Mouse (Mus musculus) spleen, postnatal 10 days (tissue): Measurements from ENCODE around the gene BC049352.

Source experiments
- DNase-seq, 2 experiments: peaks; one replicate each; pipeline ENCODE4 v3.0.0; 2021 to 2022; ENCODE audit warnings: low spot score in 2 of 2

Gene BC049352

GRCm38 (mm10) chr9:45189661-45190174 lies 7.9 kb downstream of the BC049352 start:
- DNase-seq = no peak

- DNase-seq = no peak
Observed at GRCm38 (mm10) chr9:45195468-45195867, 13.7 kb downstream of the BC049352 start.

GRCm38 (mm10) chr9:45196125-45196830 lies 14.5 kb downstream of the BC049352 start:
- DNase-seq = no peak

- no peak for DNase-seq
Observed at GRCm38 (mm10) chr9:45197549-45197948, 15.7 kb downstream of the BC049352 start.

- DNase-seq = no peak
Observed at GRCm38 (mm10) chr9:45201319-45201947, 19.6 kb downstream of the BC049352 start.

- no peak for DNase-seq
Observed at GRCm38 (mm10) chr9:45202021-45202798, 20.4 kb downstream of the BC049352 start.

- DNase-seq = no peak
Observed at GRCm38 (mm10) chr9:45203797-45204410, 22.1 kb downstream of the BC049352 start, which contains the start of gene Tmprss4. Gene Tmprss4, minus strand, starts transcription at chr9:45204092.

- no peak for DNase-seq
Observed at GRCm38 (mm10) chr9:45205143-45205542, 23.3 kb downstream of the BC049352 start.

- no peak for DNase-seq
Observed at GRCm38 (mm10) chr9:45206121-45206520, 24.3 kb downstream of the BC049352 start.

- DNase-seq = no peak
Observed at GRCm38 (mm10) chr9:45207015-45207743, 25.4 kb downstream of the BC049352 start.

- no peak for DNase-seq
Observed at GRCm38 (mm10) chr9:45212001-45212400, 30.2 kb downstream of the BC049352 start.

GRCm38 (mm10) chr9:45215526-45216179 lies 33.8 kb downstream of the BC049352 start:
- no peak for DNase-seq

GRCm38 (mm10) chr9:45219644-45220043 lies 37.8 kb downstream of the BC049352 start:
- DNase-seq = no peak

GRCm38 (mm10) chr9:45221567-45221966 lies 39.8 kb downstream of the BC049352 start:
- DNase-seq = peak; percentile 81 to 93

GRCm38 (mm10) chr9:45229359-45229758 lies 47.6 kb downstream of the BC049352 start:
- DNase-seq = no peak

GRCm38 (mm10) chr9:45235668-45236227 lies 53.9 kb downstream of the BC049352 start:
- DNase-seq = no peak

GRCm38 (mm10) chr9:45236744-45237143 lies 54.9 kb downstream of the BC049352 start:
- no peak for DNase-seq

GRCm38 (mm10) chr9:45241397-45241796 lies 59.6 kb downstream of the BC049352 start:
- peak in 1 of 2 experiments; percentile 64 for DNase-seq

GRCm38 (mm10) chr9:45245432-45245831 lies 63.6 kb downstream of the BC049352 start:
- no peak for DNase-seq

GRCm38 (mm10) chr9:45246060-45246459 lies 64.3 kb downstream of the BC049352 start:
- peak in 1 of 2 experiments; percentile 65 for DNase-seq
